Mouse (Mus musculus) spleen, adult 2 months (tissue): ENCODE measurements at regions not wholly inside any gene's neighbourhood (a gene's known extent, or its start where the extent isn't known, plus 50 kb on each side); places are given as distances from the start of the nearest gene placed in this dataset.

Source experiments
- DNase-seq, 2 experiments: peaks; one replicate each; pipeline versions ENCODE4 v3.0.0 to v3.0.0-alpha.2; 2012 to 2021; ENCODE audit warnings: low spot score in 2 of 2, low read depth in 1 of 2
- H3K27ac ChIP-seq: fragments of 200-500 bp; 2 replicates; pipeline ENCODE4 v1.5.1; 2012; ENCODE audit warnings: low read length, inconsistent platforms; ENCODE audit not compliant: insufficient read depth
- H3K27me3 ChIP-seq: fragments of 200-500 bp; 2 replicates; pipeline ENCODE4 v1.6.1; 2012; ENCODE audit warnings: mild to moderate bottlenecking, moderate library complexity, low read length, inconsistent platforms; ENCODE audit not compliant: control insufficient read depth, insufficient read depth
- H3K36me3 ChIP-seq: fragments of 200-500 bp; 2 replicates; pipeline ENCODE4 v1.6.1; 2012; ENCODE audit warnings: mild to moderate bottlenecking, low read length, inconsistent platforms; ENCODE audit not compliant: control insufficient read depth, insufficient read depth
- H3K4me1 ChIP-seq: fragments of 200-500 bp; 2 replicates; pipeline ENCODE4 v1.6.1; 2011; ENCODE audit warnings: inconsistent platforms; ENCODE audit not compliant: control insufficient read depth, insufficient read depth, insufficient read length
- H3K4me3 ChIP-seq: fragments of 200-500 bp; 2 replicates; pipeline ENCODE4 v1.5.1; 2011; ENCODE audit warnings: mild to moderate bottlenecking, inconsistent platforms; ENCODE audit not compliant: insufficient read depth, insufficient read length; ENCODE audit errors: extremely low read depth
- CTCF ChIP-seq: fragments of 200-500 bp; IDR thresholded peaks from 2 replicates; pipeline ENCODE4 v1.5.1; 2011; ENCODE audit warnings: mild to moderate bottlenecking, inconsistent platforms; ENCODE audit not compliant: insufficient read depth, insufficient read length, insufficient replicate concordance; ENCODE audit errors: extremely low read depth
- POLR2A ChIP-seq: fragments of 200-500 bp; IDR thresholded peaks from 2 replicates; pipeline ENCODE4 v1.6.1; 2011; ENCODE audit warnings: low read depth, low read length, inconsistent platforms
- WGBS: fragments of 180-500 bp; shearing (Covaris S2); methylation state at CpG from one replicate; pipeline ENCODE4 v1.1.7; 2018; 5-methylcytosine and 5-hydroxymethylcytosine counted together

DNA sequence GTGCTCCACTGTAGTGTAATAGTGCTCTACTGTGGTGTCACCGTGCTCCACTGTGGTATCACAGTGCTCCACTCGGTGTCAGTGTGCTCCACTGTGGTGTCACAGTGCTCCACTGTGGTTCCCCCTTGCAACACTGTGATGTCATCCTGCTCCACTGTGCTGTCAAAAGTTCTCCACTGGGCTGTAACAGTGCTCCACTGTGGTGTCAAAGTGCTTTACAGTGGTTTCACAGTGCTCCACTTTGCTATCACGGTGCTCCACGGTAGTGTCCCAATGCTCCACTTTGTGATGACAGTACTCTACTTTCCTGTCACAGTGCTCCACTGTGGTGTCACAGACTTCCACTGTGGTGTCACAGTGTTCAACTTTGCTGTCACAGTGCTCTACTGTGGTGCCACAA, 79.4 kb upstream of the Trpm1 start:
- no peak overlapping the region for H3K4me3 ChIP-seq
- DNase-seq: peak in 1 of 2 experiments; percentile 1
- no peaks in the 10 kb centered on the region for H3K4me1 ChIP-seq
- TF ChIP-seq CTCF (no peak), POLR2A (no peak)
- 85% methylated on average over 4 of the region's 4 CpGs for WGBS
- H3K27ac ChIP-seq: no peak overlapping the region
- H3K36me3 ChIP-seq: no peaks in the 10 kb centered on the region
- no peaks in the 10 kb centered on the region for H3K27me3 ChIP-seq

DNA sequence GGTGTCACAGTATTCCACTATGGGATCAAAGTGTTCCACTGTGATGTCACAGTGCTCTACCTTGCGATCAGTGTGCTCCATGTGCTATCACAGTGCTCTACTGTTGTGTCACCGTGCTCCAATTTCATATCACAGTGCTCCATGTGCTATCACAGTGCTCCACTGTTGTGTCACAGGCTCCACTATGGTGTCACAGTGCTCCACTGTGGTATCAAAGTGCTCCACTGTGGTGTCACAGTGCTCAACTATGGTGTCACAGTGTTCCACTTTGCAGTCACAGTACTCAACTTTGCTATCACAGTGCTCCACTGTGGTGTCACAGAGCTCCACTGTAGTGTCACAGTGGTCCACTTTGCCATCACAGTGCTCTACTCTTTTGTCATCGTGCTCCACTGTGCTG, 79.9 kb upstream of the Trpm1 start:
- peak in 1 of 2 experiments; percentile 0 for DNase-seq
- no peaks in the 10 kb centered on the region for H3K4me1 ChIP-seq
- TF ChIP-seq CTCF (no peak), POLR2A (no peak)
- H3K27ac ChIP-seq: no peak overlapping the region
- no peaks in the 10 kb centered on the region for H3K27me3 ChIP-seq
- H3K36me3 ChIP-seq: no peaks in the 10 kb centered on the region
- WGBS: 96% methylated on average over 3 of the region's 3 CpGs
- no peak overlapping the region for H3K4me3 ChIP-seq

DNA sequence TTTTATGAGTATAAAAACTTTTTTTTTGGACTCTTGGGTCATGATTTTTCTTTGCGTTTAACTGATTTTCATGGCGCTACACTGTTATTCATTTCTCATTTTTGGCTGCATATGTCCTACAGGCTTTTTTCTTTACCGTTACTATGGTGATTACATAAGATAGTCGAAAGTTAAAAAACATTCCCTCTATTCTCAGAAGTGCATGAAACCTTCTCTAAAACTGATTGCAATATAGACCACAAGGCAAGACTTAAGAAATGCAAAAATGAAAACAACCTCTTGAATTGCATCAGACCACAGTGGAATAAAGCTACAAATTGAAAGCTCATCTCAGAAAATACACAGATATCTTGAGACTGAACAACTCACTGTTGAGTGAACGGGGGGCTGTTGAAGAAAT, 82.7 kb upstream of the Trpm1 start:
- WGBS: 87% methylated on average over 5 of the region's 5 CpGs
- DNase-seq: no peak
- no peak overlapping the region for H3K27ac ChIP-seq
- H3K4me3 ChIP-seq: no peak overlapping the region
- H3K36me3 ChIP-seq: no peaks in the 10 kb centered on the region
- H3K27me3 ChIP-seq: no peaks in the 10 kb centered on the region
- TF ChIP-seq POLR2A (no peak), CTCF (no peak)
- no peaks in the 10 kb centered on the region for H3K4me1 ChIP-seq

DNA sequence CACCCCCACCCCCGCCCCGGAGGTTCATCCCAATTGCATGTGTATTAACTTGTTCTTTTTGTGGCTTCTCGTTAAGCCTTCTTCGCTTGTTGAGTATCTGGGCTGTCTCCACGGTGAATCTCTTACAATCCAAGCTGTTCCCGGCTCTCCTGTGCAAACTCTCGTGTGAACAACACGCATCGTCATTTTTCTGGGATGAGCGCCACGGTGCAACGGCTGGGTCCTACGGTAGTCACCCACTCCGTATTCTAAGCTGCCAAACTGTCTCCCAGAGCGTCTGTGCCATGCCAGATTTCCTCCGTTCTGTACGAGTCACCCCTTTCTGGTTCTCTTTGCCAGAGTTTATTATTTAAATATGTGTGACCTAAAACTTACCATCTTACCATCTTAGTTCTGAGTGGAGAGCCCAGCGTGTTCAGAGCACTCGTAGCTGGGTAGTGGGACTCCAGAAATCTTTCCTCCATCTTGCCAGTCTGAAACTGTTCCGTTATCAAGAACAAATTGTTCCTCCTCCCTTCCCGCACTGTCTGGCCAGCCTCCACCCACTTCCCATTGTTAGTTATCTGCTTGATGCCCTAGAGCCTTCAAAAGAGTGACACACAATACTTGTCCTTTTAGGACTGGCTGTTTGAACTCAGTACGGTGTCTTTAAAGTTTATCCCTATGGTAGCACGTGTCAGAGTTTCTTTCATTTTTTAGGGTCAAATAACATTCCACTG, 87.9 kb upstream of the Trpm1 start:
- Histone ChIP-seq H3K27me3 (no peaks in the 10 kb centered on the region), H3K4me3 (no peak overlapping the region), H3K27ac (no peak overlapping the region), H3K4me1 (no peaks in the 10 kb centered on the region; the same call in 1 of the 2 replicates), H3K36me3 (no peaks in the 10 kb centered on the region)
- no peak for DNase-seq
- TF ChIP-seq CTCF: no peak
- TF ChIP-seq POLR2A: no peak
- WGBS: 86% methylated on average over 23 of the region's 23 CpGs

DNA sequence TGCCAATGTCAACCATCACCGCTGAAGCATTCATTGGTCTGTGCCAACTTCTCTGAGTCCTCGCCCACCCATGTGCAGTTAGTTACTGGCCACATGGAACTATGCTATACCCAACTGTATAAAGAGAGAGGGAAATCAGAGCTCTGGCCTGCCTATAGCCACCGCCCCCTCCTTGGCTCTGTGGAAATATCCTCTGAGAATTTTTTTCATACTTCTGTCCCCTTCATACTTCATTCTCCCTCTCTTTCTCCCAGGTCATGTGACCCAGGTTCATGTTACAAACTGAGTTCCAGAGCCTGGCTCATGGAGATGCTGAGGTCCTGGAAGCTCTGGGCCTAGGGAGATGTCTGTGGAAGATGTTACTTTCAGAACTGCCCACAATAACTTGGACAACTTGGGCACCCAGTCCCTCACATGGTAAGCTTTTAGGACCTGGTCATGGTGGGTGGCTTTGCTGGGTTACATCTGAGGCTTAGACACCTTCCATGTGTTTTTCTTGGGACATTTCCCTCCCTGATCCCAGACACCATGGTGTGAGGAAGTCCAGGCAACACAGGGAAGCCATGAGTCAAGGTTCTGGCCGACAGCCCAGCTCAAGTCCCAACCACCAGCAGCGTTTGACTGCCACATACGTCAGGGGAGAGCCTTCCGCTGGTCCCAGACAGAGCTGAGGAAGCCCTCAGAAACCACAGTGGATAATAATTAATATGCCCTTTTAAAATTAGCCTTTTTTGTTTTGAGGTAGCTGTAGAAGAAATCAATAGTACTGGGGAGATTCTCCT, 89.0 kb upstream of the Trpm1 start:
- TF ChIP-seq POLR2A (no peak), CTCF (no peak)
- no peaks in the 10 kb centered on the region; the same call in 1 of the 2 replicates for H3K4me1 ChIP-seq
- no peaks in the 10 kb centered on the region for H3K36me3 ChIP-seq
- no peak for DNase-seq
- no peak overlapping the region for H3K27ac ChIP-seq
- WGBS: 52% methylated on average over 7 of the region's 7 CpGs
- no peaks in the 10 kb centered on the region for H3K27me3 ChIP-seq
- no peak overlapping the region for H3K4me3 ChIP-seq

DNA sequence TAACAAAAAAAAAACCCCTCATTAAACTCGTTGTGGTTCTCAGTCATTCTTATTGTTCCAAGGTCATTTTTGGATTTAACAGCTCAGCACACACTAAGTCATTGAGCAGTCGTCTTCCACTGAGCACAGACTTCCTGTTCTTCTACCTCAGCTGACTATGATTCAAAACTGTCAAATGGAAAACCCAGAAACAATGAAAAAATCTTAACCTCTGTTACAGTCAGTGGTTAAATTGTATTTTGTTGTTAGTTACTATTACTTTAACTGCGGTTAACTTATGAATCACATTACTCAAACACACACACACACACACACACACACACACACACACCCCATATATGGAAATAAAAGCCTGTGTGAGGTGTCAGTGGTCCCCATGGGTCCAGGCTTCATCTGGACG, 92.5 kb upstream of the Trpm1 start:
- H3K27ac ChIP-seq: no peak overlapping the region
- peak in 1 of 2 experiments; percentile 45 for DNase-seq
- no peaks in the 10 kb centered on the region for H3K36me3 ChIP-seq
- WGBS: 30% methylated on average over 4 of the region's 4 CpGs
- peaks cover 21% of the 10 kb centered on the region; the same call in 1 of the 2 replicates for H3K4me1 ChIP-seq
- TF ChIP-seq CTCF (no peak), POLR2A (no peak)
- H3K27me3 ChIP-seq: no peaks in the 10 kb centered on the region
- H3K4me3 ChIP-seq: no peak overlapping the region

DNA sequence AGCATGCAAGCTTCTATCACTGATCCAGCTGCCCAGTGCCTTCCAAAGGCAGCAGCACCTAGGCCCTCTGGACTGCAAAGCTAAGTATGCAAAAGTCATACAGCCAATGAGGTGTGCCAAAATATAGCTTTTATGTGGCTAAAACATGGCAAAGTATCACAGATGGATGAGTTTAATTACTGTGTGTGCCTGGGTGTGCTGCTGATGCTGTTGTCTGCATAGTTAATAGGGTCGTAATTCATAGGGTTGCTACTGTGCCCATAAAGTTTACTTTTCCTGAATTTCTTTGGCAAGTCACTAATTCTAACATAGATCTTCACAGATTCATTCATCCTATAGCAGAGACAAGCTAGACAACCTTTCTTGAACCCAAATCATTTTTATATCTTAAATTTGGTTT, 93.1 kb upstream of the Trpm1 start:
- 90% methylated on average over 1 of the region's 1 CpGs for WGBS
- no peak overlapping the region for H3K4me3 ChIP-seq
- H3K27ac ChIP-seq: no peak overlapping the region
- peaks cover 21% of the 10 kb centered on the region; the same call in 1 of the 2 replicates for H3K4me1 ChIP-seq
- TF ChIP-seq POLR2A: no peak
- no peak for TF ChIP-seq CTCF
- no peaks in the 10 kb centered on the region for H3K27me3 ChIP-seq
- DNase-seq: no peak
- no peaks in the 10 kb centered on the region for H3K36me3 ChIP-seq
